Mouse (Mus musculus) adrenal gland, postnatal 36 days (tissue): ENCODE results near the gene Nipsnap2. TPM values are rescaled to one million over a fixed set of nuclear protein-coding genes. Genes with fewer than 3 reads are reported as not detected.
"Not testable (repeated sequence)": the region's sequence is repeated elsewhere in the genome, so short reads cannot be mapped to it uniquely, and the experiment has no call there.

Source experiments
- DNase-seq, 2 experiments: peaks; one replicate each; pipeline ENCODE4 v3.0.0; 2021; ENCODE audit warnings: mixed read lengths in 1 of 2
- long read RNA-seq, 2 experiments: library from polyadenylated mRNA; stranded (forward); transcript quantifications; one replicate each; pipeline ENCODE4 v2.0.0; 2021; ENCODE audit warnings: borderline sequencing depth in 2 of 2
- total RNA-seq, 2 experiments: library from RNA; stranded (reverse); gene quantifications; 2 replicates each; pipeline ENCODE4 v1.2.3; 2021

The Nipsnap2 gene
- total RNA-seq: 100 to 1,000 TPM; 116 to 140 TPM
- long read RNA-seq, experiment 1, transcript Nipsnap2-201 (10 exons, 2,112 nt): major isoform, 239 of 257 reads
- long read RNA-seq, experiment 1, partial matches to known transcripts: 3 of 257 reads
- long read RNA-seq, experiment 1, other reads (novel, unspliced or antisense): 11 of 257 reads
- long read RNA-seq, experiment 2, transcript Nipsnap2-201 (10 exons, 2,112 nt): major isoform, 46 of 53 reads
- long read RNA-seq, experiment 2, partial matches to known transcripts: 2 of 53 reads
- long read RNA-seq, experiment 2, other reads (novel, unspliced or antisense): 4 of 53 reads

GRCm38 (mm10) chr5:129724834-129725773, at the start of gene Nipsnap2:
Gene Nipsnap2 (plus strand): TSS chr5:129725063.
- peak; percentile 92 to 95 for DNase-seq

- not testable (repeated sequence) for DNase-seq
Observed at GRCm38 (mm10) chr5:129685141-129685540, 39.7 kb upstream of the Nipsnap2 start.

- peak; percentile 64 to 72 for DNase-seq
Observed at GRCm38 (mm10) chr5:129687621-129688020, 37.2 kb upstream of the Nipsnap2 start.

- no peak for DNase-seq
Observed at GRCm38 (mm10) chr5:129690528-129690927, 34.3 kb upstream of the Nipsnap2 start.

GRCm38 (mm10) chr5:129700506-129700905, 24.4 kb upstream of the Nipsnap2 start:
- DNase-seq: no peak

GRCm38 (mm10) chr5:129701706-129702105, 23.2 kb upstream of the Nipsnap2 start:
- peak; percentile 42 to 43 for DNase-seq

- no peak for DNase-seq
Observed at GRCm38 (mm10) chr5:129703368-129703767, 21.5 kb upstream of the Nipsnap2 start.

- DNase-seq: no peak
Observed at GRCm38 (mm10) chr5:129708412-129708811, 16.5 kb upstream of the Nipsnap2 start, which contains the start of gene Sept14. Gene Sept14 (minus strand): TSS chr5:129708512.

GRCm38 (mm10) chr5:129715326-129715861, 9.5 kb upstream of the Nipsnap2 start, which contains the start of gene Mrps17:
Gene Mrps17 (plus strand): TSS chr5:129715497.
- peak; percentile 95 for DNase-seq

GRCm38 (mm10) chr5:129717016-129717415, 7.8 kb upstream of the Nipsnap2 start:
- DNase-seq: no peak

- no peak for DNase-seq
Observed at GRCm38 (mm10) chr5:129720176-129720575, 4.7 kb upstream of the Nipsnap2 start.

- DNase-seq: no peak
Observed at GRCm38 (mm10) chr5:129724268-129724667, 595 bp upstream of the Nipsnap2 start.

- DNase-seq: peak in 1 of 2 experiments; percentile 16
Observed at GRCm38 (mm10) chr5:129725774-129726392, 1.0 kb downstream of the Nipsnap2 start.

- DNase-seq: no peak
Observed at GRCm38 (mm10) chr5:129726784-129727183, 1.9 kb downstream of the Nipsnap2 start.

GRCm38 (mm10) chr5:129729286-129729685, 4.4 kb downstream of the Nipsnap2 start:
- DNase-seq: peak in 1 of 2 experiments; percentile 12

- DNase-seq: peak; percentile 69 to 71
Observed at GRCm38 (mm10) chr5:129730344-129730743, 5.5 kb downstream of the Nipsnap2 start.

GRCm38 (mm10) chr5:129731021-129731420, 6.2 kb downstream of the Nipsnap2 start:
- DNase-seq: no peak

GRCm38 (mm10) chr5:129740976-129741375, 16.1 kb downstream of the Nipsnap2 start:
- DNase-seq: peak; percentile 39 to 51

- DNase-seq: no peak
Observed at GRCm38 (mm10) chr5:129742903-129743488, 18.1 kb downstream of the Nipsnap2 start.

GRCm38 (mm10) chr5:129744050-129744449, 19.2 kb downstream of the Nipsnap2 start:
- no peak for DNase-seq

- no peak for DNase-seq
Observed at GRCm38 (mm10) chr5:129756886-129757285, 32.0 kb downstream of the Nipsnap2 start.
